Mouse (Mus musculus): ENCODE measurements at regions not wholly inside any gene's neighbourhood (a gene's known extent, or its start where the extent isn't known, plus 50 kb on each side); places are given as distances from the start of the nearest gene placed in this dataset.
"Not testable (repeated sequence)": the region's sequence is repeated elsewhere in the genome, so short reads cannot be mapped to it uniquely, and the experiment has no call there.

GRCm38 (mm10) chr13:78883062-78883461 is 683.5 kb upstream of the Nr2f1 start:
- Histone ChIP-seq H3K4me2 (no peak overlapping the region), H3K36me3 (no peaks in the 10 kb centered on the region), H3K4me3 (no peak overlapping the region), H3K9ac (no peak overlapping the region), H3K27me3 (no peaks in the 10 kb centered on the region), H3K9me3 (no peaks in the 10 kb centered on the region), H3K4me1 (replicated peaks) (no peaks in the 10 kb centered on the region), H3K27ac (no peak overlapping the region)
- 89% methylated on average over 1 of the region's 1 CpGs for WGBS
- no peak for ATAC-seq (ENCODE audit: low FRiP score)

- WGBS = 26% methylated on average over 5 of the region's 5 CpGs
- ATAC-seq (ENCODE audit: low FRiP score) = no peak
Observed at GRCm38 (mm10) chr13:78872582-78872981, 673.0 kb upstream of the Nr2f1 start.

GRCm38 (mm10) chr13:78871976-78872375 is 672.4 kb upstream of the Nr2f1 start:
- Histone ChIP-seq H3K27ac (no peak overlapping the region), H3K27me3 (no peaks in the 10 kb centered on the region), H3K9ac (no peak overlapping the region), H3K9me3 (no peaks in the 10 kb centered on the region), H3K4me1 (replicated peaks) (peaks cover 10% of the 10 kb centered on the region; the same call in 1 of the 2 replicates), H3K4me3 (no peak overlapping the region), H3K4me2 (no peak overlapping the region), H3K36me3 (no peaks in the 10 kb centered on the region)
- no peak for ATAC-seq (ENCODE audit: low FRiP score)
- WGBS = 30% methylated on average over 6 of the region's 6 CpGs

More at GRCm38 (mm10) chr13:78872582-78872981, 673.0 kb upstream of the Nr2f1 start:
- no peak overlapping the region for H3K4me3 ChIP-seq
- H3K36me3 ChIP-seq = no peaks in the 10 kb centered on the region
- H3K4me1 ChIP-seq (replicated peaks) = peaks cover 10% of the 10 kb centered on the region; the same call in 1 of the 2 replicates
- no peaks in the 10 kb centered on the region for H3K9me3 ChIP-seq
- no peaks in the 10 kb centered on the region for H3K27me3 ChIP-seq
- peak overlapping the region; percentile 35; the same call in 1 of the 2 replicates for H3K9ac ChIP-seq
- H3K4me2 ChIP-seq = peak overlapping the region; percentile 16; the same call in 1 of the 2 replicates
- no peak overlapping the region for H3K27ac ChIP-seq

GRCm38 (mm10) chr13:78871254-78871653 is 671.7 kb upstream of the Nr2f1 start:
- no peak for ATAC-seq (ENCODE audit: low FRiP score)
- H3K27ac ChIP-seq = no peak overlapping the region
- no peak overlapping the region for H3K4me2 ChIP-seq
- no peaks in the 10 kb centered on the region for H3K36me3 ChIP-seq
- no peaks in the 10 kb centered on the region for H3K9me3 ChIP-seq
- H3K9ac ChIP-seq = no peak overlapping the region
- H3K27me3 ChIP-seq = no peaks in the 10 kb centered on the region
- peaks cover 10% of the 10 kb centered on the region; the same call in 1 of the 2 replicates for H3K4me1 ChIP-seq (replicated peaks)
- WGBS = 45% methylated on average over 2 of the region's 2 CpGs
- no peak overlapping the region for H3K4me3 ChIP-seq

GRCm38 (mm10) chr13:78824357-78824756 is 624.8 kb upstream of the Nr2f1 start:
- H3K36me3 ChIP-seq; H3K27ac ChIP-seq; H3K4me1 ChIP-seq (replicated peaks); H3K4me3 ChIP-seq; H3K9me3 ChIP-seq; H3K9ac ChIP-seq; H3K4me2 ChIP-seq; H3K27me3 ChIP-seq; ATAC-seq (ENCODE audit: low FRiP score): not testable (repeated sequence)
- 94% methylated on average over 4 of the region's 4 CpGs for WGBS

- no peak overlapping the region for H3K4me2 ChIP-seq
- no peak overlapping the region for H3K27ac ChIP-seq
- no peaks in the 10 kb centered on the region for H3K9me3 ChIP-seq
- no peak overlapping the region for H3K9ac ChIP-seq
- no peaks in the 10 kb centered on the region for H3K4me1 ChIP-seq (replicated peaks)
- 38% methylated on average over 2 of the region's 2 CpGs for whole genome bisulfite sequencing
- H3K4me3 ChIP-seq = no peak overlapping the region
- no peaks in the 10 kb centered on the region for H3K27me3 ChIP-seq
- no peaks in the 10 kb centered on the region for H3K36me3 ChIP-seq
- ATAC-seq (ENCODE audit: low FRiP score) = peak; percentile 54
Observed at GRCm38 (mm10) chr13:78809656-78810055, 610.1 kb upstream of the Nr2f1 start.

- H3K4me2 ChIP-seq = no peak overlapping the region
- H3K9me3 ChIP-seq = no peaks in the 10 kb centered on the region
- H3K4me3 ChIP-seq = no peak overlapping the region
- H3K9ac ChIP-seq = no peak overlapping the region
- no peaks in the 10 kb centered on the region for H3K36me3 ChIP-seq
- no peaks in the 10 kb centered on the region for H3K27me3 ChIP-seq
- no peak overlapping the region for H3K27ac ChIP-seq
- 0 out of 2 replicates have a peak, but pooled peaks cover 6% of the 10 kb centered on the region for H3K4me1 ChIP-seq (replicated peaks)
- no peak for ATAC-seq (ENCODE audit: low FRiP score)
Observed at GRCm38 (mm10) chr13:78802838-78803124, 603.2 kb upstream of the Nr2f1 start.

GRCm38 (mm10) chr13:78802011-78802837 is 602.7 kb upstream of the Nr2f1 start:
- Histone ChIP-seq H3K27ac (no peak overlapping the region), H3K4me2 (no peak overlapping the region), H3K27me3 (no peaks in the 10 kb centered on the region), H3K4me3 (no peak overlapping the region), H3K36me3 (no peaks in the 10 kb centered on the region), H3K4me1 (replicated peaks) (0 out of 2 replicates have a peak, but pooled peaks cover 6% of the 10 kb centered on the region), H3K9ac (no peak overlapping the region), H3K9me3 (no peaks in the 10 kb centered on the region)
- ATAC-seq (ENCODE audit: low FRiP score) = no peak
- WGBS = 43% methylated on average over 7 of the region's 7 CpGs

- no peak overlapping the region for H3K9ac ChIP-seq
- H3K27me3 ChIP-seq = no peaks in the 10 kb centered on the region
- 0 out of 2 replicates have a peak, but pooled peaks cover 6% of the 10 kb centered on the region for H3K4me1 ChIP-seq (replicated peaks)
- no peaks in the 10 kb centered on the region for H3K36me3 ChIP-seq
- H3K27ac ChIP-seq = no peak overlapping the region
- H3K4me3 ChIP-seq = no peak overlapping the region
- no peak for ATAC-seq (ENCODE audit: low FRiP score)
- no peaks in the 10 kb centered on the region for H3K9me3 ChIP-seq
- 73% methylated on average over 3 of the region's 3 CpGs for WGBS
- no peak overlapping the region for H3K4me2 ChIP-seq
Observed at GRCm38 (mm10) chr13:78799641-78800040, 600.1 kb upstream of the Nr2f1 start.

GRCm38 (mm10) chr13:78795228-78795627 is 595.7 kb upstream of the Nr2f1 start:
- Histone ChIP-seq H3K9me3 (no peaks in the 10 kb centered on the region), H3K9ac (no peak overlapping the region), H3K4me3 (no peak overlapping the region), H3K27ac (no peak overlapping the region), H3K36me3 (no peaks in the 10 kb centered on the region), H3K27me3 (no peaks in the 10 kb centered on the region), H3K4me1 (replicated peaks) (no peaks in the 10 kb centered on the region), H3K4me2 (no peak overlapping the region)
- no peak for ATAC-seq (ENCODE audit: low FRiP score)

GRCm38 (mm10) chr13:78784285-78784684 is 584.7 kb upstream of the Nr2f1 start:
- Histone ChIP-seq H3K36me3 (no peaks in the 10 kb centered on the region), H3K4me2 (no peak overlapping the region), H3K27ac (no peak overlapping the region), H3K9ac (no peak overlapping the region), H3K4me1 (replicated peaks) (no peaks in the 10 kb centered on the region), H3K4me3 (no peak overlapping the region), H3K27me3 (no peaks in the 10 kb centered on the region), H3K9me3 (no peaks in the 10 kb centered on the region)
- no peak for ATAC-seq (ENCODE audit: low FRiP score)
- 80% methylated on average over 2 of the region's 2 CpGs for WGBS

- Histone ChIP-seq H3K9ac (no peak overlapping the region), H3K4me2 (no peak overlapping the region), H3K36me3 (no peaks in the 10 kb centered on the region), H3K27me3 (no peaks in the 10 kb centered on the region), H3K27ac (no peak overlapping the region), H3K4me3 (no peak overlapping the region), H3K4me1 (replicated peaks) (no peaks in the 10 kb centered on the region), H3K9me3 (no peaks in the 10 kb centered on the region)
- 63% methylated on average over 1 of the region's 1 CpGs for WGBS
- ATAC-seq (ENCODE audit: low FRiP score) = no peak
Observed at GRCm38 (mm10) chr13:78783591-78784240, 584.2 kb upstream of the Nr2f1 start.
